Mouse (Mus musculus): ENCODE data around the gene Gm10318.

Gene Gm10318

DNA sequence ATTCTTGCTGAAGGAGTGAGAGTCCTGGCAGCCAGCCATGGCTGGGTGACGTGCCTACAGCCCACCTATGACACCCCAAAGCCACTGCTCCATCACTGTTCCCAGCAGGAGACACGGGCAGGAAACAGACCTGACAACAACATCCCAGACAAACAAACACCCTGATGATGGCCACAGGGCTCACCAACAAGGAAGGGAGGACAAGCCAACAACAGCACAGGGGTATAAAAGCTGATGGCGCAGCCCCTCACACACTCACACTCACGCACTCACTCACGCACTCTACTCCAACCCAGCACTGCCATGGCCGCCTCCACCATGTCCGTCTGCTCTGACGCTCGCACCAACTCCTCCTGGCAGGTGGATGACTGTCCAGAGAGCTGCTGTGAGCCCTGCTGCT lies at the start of gene Gm10318:
Gene Gm10318 (plus strand): TSS at position 301 of the 400 bp plus-strand sequence.
- in situ Hi-C loops (cut with MboI; ENCODE audit: low sequenced_read_pairs), result no loop called here

DNA sequence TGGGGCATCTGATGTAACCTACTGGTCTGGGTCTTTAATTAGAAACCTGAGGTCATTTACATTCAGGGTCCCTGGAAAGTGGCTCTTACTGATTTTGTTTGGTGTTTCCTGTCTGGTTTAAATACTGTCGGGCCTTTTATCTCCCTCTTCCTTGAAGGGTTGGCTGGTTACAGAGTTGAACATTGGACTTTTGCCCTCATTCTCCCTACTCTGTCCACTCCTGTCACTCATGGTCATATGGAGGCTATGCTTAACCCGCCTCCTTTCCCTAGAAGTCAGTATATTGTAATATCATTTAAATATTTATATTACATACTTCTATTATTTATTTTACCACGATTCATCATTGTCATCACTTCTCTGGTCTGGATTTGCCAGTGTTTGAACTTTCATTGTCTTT lies 48.6 kb upstream of the Gm10318 start:
- in situ Hi-C loops (cut with MboI; ENCODE audit: low sequenced_read_pairs), result no loop called here

DNA sequence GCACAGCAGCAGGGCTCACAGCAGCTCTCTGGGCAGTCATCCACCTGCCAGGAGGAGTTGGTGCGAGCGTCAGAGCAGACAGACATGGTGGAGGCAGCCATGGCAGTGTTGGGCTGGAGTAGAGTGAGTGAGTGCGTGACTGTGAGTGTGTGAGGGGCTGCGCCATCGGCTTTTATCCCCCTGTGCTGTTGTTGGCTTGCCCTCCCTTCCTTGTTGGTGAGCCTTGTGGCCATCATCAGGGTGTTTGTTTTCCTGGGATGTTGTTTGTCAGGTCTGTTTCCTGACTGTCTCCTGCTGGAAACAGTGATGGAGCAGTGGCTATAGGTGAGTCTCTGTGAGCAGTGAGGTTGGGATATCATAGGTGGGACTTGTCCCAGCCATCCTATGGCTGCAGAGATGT lies 40.9 kb upstream of the Gm10318 start, which contains the start of gene Gm9507:
Gene Gm9507 (minus strand): TSS at position 101 of the 400 bp plus-strand sequence.
- in situ Hi-C loops (cut with MboI; ENCODE audit: low sequenced_read_pairs), result no loop called here

DNA sequence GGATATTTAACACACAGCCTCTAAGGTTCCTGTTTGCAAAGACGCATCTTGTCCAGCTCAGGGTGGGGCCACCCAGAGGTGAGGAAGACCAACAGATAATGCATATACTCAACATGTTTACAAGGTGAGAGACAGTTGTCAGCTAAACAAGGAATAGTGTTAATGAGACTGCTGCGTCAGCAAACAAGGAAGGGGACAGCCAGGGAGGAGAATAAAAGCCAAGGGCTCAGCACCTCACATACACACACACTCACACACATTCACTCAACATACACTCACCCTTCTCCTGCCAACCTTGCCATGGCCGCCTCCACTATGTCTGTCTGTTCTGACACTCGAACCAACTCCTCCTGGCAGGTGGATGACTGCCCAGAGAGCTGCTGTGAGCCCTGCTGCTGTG lies 38.3 kb upstream of the Gm10318 start, which contains the start of gene Gm2696:
Gene Gm2696 (plus strand): TSS at position 301 of the 400 bp plus-strand sequence.
- in situ Hi-C loops (cut with MboI; ENCODE audit: low sequenced_read_pairs), result no loop called here

DNA sequence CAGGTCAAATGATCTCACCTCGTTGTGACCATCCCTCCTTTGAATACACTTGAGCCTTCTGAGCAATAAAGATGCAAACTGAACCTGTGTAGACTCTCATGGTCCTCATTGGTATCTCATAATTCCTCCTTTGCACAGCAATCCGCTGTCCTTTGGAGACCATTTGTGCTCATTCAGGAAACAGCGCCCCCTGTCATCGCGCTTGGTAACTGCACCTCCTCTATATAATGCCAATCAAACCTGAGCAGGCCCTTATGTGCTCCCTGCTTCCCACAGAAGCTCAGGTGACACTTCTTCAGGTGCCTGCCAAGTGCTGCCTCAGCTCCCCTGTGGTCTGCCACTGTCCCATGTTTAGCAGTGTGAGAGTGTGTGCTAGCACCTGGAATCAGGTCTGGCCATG lies 37.1 kb upstream of the Gm10318 start:
- in situ Hi-C loops (cut with MboI; ENCODE audit: low sequenced_read_pairs), result no loop called here

DNA sequence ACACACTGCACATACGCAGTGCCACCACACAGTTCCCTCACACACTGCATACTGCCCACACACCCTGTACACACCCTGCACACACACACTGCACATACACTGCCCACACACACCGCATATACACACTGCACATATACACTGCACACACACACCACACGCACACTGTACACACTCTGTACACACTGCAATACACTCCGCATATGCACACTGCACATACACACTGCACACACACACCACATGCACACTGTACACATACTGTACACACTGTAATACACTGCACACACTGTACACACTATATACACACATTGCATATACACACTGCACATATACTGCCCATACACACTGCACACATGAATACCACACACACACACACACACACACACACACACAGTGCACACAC lies 34.1 kb upstream of the Gm10318 start:
- in situ Hi-C loops (cut with MboI; ENCODE audit: low sequenced_read_pairs), result no loop called here

DNA sequence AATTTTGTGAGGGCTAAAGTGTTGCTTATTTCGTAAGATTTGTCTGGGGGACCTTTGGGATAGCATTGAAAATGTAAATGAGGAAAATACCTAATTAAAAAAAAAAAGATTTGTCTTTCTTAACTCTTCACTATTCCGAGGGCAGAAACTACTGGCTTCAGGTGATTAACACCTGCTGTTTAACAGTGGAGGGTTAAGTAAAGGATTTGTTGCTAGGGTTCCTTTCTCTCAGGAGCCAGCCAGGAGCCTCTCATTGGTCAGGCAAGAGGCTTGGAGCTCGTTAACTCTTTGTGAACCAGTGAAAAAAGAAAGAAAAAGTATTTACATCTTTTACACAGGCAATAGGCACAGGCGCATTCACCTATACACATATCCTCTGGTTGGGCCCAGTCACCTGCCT lies 33.5 kb upstream of the Gm10318 start:
- in situ Hi-C loops (cut with MboI; ENCODE audit: low sequenced_read_pairs), result no loop called here

DNA sequence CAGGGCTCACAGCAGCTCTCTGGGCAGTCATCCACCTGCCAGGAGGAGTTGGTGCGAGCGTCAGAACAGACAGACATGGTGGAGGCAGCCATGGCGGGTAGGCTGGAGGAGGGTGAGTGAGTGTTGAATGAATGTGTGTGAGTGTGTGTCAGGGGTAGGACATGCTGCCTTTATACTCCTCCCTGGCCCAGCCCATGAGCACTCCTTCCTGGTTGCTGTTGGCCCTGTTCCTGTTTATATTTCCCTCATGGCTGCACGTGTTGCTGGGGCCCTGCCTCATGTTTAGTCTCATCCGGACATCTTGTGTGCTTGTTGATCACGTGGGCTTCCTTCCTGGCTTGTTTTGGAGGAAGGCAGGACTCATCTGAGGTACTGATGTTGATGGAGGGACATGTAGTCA lies 25.7 kb upstream of the Gm10318 start, which contains the start of gene Krtap10-4:
Gene Krtap10-4 (minus strand): TSS at position 145 of the 400 bp plus-strand sequence.
- in situ Hi-C loops (cut with MboI; ENCODE audit: low sequenced_read_pairs), result no loop called here

DNA sequence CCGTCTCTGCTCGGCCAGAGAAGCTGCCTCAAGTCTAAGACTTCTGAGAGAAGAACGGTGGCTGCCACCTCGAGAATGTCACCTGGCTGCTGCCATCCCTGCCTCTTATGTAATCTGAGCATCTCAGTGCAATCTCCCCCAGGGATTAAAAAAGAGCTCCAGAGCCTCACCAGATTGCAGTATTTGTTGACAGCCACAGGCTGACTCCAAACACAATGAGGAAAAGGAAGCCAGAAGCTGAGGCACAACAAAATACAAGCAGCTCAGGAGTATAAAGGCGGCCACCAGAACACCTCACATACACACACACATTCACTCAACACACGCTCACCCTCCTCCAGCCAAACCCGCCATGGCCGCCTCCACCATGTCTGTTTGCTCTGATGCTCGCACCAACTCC lies 17.0 kb upstream of the Gm10318 start, which contains the start of gene Krtap10-10:
Gene Krtap10-10 (plus strand): TSS at position 301 of the 400 bp plus-strand sequence.
- in situ Hi-C loops (cut with MboI; ENCODE audit: low sequenced_read_pairs), result no loop called here

DNA sequence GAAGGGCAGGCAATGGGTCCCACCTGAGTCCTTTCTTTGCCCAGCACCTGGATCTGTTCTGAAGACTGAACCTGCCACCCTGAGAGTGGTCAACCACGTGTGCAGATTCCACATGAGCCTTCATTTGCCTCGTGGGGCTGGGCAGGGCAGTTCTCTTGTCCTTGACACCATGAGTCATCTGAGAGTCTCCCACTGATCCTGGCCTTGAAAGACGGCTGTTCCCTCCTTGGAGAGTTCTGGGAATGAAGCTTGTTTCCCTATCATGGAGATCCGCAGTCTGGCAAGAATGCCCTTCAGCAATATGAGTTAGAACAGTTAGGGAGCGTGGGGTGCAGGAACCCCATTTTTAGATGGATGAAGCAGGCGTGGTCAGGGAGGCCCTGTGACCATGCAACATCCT lies 13.7 kb upstream of the Gm10318 start:
- in situ Hi-C loops (cut with MboI; ENCODE audit: low sequenced_read_pairs), result no loop called here

DNA sequence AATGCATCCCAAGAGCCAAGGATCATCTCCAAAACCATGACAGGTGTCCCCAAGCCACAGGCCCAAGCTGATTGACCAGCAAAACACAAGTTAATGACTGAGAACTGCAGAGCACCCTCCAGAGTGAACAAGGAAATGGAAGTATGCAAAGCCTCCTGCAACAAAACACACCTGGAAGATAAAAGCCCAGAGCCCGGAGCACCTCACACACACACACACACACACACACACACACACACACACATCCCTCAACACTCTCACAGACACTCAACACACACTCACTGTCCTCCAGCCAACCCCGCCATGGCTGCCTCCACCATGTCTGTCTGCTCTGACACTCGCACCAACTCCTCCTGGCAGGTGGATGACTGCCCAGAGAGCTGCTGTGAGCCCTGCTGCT lies 6.2 kb upstream of the Gm10318 start, which contains the start of gene Gm36176:
Gene Gm36176 (plus strand): TSS at position 301 of the 400 bp plus-strand sequence.
- in situ Hi-C loops (cut with MboI; ENCODE audit: low sequenced_read_pairs), result no loop called here

DNA sequence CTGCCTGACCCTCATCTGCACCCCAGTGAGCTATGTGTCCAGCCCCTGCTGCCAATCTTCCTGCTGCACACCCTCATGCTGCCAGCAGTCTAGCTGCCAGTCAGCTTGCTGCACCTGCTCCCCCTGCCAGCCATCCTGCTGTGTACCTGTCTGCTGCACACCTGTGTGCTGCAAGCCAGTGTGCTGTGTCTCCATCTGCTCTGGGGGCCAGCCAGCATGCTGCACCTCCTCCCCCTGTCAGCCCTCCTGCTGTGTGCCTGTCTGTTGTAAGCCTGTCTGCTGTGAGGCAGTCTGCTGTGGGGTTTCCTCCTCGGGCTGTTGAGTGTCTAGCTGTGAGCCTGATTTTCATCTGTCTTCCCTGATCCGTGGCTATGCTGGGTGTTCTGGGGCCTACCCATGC lies 5.7 kb upstream of the Gm10318 start:
- in situ Hi-C loops (cut with MboI; ENCODE audit: low sequenced_read_pairs), result no loop called here

DNA sequence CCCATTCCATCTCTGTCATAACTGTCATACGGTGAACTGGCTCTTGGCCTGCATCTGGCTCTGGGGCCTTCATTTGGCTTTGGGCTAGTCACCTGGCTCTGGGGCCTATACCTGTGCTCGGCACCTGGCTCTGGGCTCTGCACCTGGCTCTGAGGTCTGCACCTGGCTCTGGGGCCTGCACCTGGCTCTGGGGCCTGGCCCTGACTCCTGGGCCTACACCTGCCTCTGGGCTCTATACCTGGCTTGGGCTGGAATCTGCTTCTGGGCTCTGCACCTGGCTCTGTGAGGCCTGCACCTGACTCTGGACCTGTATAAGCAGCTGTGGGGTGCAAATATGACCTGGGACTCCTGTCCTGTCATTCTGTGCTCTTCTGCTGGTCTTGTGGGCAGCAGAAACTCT lies 5.1 kb upstream of the Gm10318 start:
- in situ Hi-C loops (cut with MboI; ENCODE audit: low sequenced_read_pairs), result no loop called here

DNA sequence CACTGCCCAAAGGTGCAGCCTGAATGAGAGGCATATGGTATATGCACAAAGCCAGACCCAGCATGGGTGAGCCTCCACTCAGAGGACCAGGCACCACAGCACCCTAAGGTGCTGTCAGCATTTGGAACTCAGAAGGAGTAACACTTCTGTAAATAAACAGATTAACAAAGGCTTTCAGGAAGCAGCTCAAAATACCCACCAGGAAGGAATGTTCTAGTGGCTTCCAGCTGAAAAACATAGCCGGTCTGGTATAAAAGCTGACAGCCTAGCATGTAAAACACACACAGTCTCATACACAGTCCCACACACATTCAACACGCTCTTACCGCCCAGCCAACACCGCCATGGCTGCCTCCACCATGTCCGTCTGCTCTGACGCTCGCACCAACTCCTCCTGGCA lies 9.0 kb downstream of the Gm10318 start, which contains the start of gene Gm3285:
Gene Gm3285 (plus strand): TSS at position 301 of the 400 bp plus-strand sequence.
- in situ Hi-C loops (cut with MboI; ENCODE audit: low sequenced_read_pairs), result no loop called here

DNA sequence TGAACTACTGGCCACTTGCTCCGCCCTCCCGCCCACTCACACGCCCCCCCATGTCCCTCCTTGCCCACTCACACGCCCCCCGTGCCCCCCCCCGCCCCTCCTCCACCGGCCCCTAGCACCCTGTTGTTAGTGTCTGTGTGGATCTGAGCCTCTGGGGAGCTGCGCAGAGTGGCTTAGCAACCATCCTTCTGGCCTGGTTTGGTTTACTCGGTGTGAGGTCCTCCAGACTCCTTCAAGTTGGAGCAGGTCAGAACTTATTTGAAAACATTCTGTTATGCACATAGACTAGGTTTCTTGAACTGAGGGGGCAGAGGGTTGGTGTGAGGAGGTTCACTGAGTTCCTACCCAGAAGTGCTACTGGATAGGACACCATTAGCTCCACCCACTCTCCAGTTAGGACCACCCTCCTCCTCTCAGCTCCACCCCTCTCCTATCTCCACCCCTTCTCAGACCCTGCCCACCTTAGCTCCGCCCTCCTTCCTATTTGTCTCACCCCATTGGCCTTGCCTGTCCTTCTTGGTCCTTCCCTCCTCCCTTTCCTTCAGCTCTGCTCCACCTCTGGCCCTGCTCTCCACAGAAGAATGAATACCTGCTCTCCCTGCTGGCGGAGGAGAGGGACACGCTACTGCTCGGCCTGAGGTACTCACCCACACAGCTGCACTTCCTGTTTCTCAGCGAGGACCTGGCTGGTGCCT lies 11.6 kb downstream of the Gm10318 start:
- in situ Hi-C loops (cut with MboI; ENCODE audit: low sequenced_read_pairs), result no loop called here

DNA sequence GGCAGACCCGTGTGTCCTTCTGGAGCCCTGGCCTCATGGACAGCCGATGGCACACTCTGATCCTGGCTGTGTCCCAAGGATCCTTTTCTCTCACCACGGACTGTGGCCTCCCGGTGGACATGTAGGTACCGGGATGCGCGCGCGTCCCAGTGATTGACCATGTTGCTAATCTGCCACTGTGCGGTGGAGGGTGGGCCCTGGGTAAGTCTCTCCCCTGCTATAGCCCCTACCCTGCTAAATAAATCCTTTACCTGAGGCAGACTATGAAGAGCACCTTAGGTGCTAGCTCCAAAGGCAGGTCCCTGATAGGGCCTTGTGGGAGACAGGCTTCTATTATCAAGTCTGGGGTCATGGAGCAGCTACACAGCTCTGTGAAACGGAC lies 12.1 kb downstream of the Gm10318 start:
- in situ Hi-C loops (cut with MboI; ENCODE audit: low sequenced_read_pairs), result no loop called here

DNA sequence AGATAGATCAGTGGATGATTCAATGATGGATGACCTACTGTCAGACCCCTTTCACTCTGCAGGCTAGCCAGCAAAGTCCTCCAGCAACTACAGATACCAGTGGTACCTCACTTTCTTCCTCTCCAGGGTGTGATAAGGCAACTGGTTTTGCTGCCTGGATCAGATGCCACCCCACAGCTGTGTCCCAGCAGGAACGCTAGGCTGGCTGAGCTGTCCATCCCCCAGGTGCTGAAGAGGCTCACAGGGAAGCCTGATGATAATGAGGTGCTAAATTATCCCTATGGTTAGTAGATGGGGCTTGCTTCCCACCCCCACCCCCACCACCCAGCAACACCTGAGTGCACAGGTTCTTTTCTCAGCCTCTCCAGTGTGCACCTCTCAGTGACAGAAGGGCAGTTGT lies 14.9 kb downstream of the Gm10318 start:
- in situ Hi-C loops (cut with MboI; ENCODE audit: low sequenced_read_pairs), result no loop called here

DNA sequence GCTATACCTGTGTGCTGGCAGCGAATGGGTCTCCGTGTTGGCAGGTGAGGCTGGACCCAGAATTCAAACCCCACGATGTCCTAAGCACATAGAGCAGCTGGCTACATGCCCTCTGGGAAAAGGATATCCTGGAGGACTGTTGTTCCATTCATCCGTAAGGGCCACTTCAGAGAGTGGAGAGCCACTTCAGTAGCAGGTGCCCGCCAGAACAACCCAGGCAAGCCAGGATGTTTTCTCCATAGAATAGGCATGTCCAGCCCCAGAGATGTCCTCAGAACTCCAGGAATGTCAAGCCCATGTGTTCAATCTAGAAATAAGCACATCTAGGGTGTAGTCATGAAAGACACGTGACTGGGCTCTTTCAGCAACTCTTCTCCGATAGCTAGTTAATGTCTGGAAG lies 17.0 kb downstream of the Gm10318 start:
- in situ Hi-C loops (cut with MboI; ENCODE audit: low sequenced_read_pairs), result no loop called here

DNA sequence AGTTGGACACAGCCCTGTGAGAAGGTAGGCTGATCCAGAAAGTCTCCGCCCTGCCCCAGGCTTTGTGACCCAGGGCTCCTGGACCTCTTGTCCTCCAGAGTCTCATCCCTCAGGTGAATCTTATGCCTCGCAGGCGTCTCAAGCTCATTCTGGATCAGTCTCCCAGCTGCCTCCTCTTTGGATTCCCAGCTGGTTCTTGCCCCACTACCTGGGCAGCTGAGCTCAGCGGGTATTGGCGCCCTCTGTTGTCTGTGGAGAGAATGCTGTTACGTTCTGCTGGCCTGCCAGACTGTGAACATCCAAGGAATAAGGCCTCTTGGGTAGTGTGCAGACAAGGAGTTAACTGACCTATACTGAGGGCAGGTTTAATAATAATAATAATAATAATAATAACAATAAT lies 26.3 kb downstream of the Gm10318 start:
- in situ Hi-C loops (cut with MboI; ENCODE audit: low sequenced_read_pairs), result no loop called here

DNA sequence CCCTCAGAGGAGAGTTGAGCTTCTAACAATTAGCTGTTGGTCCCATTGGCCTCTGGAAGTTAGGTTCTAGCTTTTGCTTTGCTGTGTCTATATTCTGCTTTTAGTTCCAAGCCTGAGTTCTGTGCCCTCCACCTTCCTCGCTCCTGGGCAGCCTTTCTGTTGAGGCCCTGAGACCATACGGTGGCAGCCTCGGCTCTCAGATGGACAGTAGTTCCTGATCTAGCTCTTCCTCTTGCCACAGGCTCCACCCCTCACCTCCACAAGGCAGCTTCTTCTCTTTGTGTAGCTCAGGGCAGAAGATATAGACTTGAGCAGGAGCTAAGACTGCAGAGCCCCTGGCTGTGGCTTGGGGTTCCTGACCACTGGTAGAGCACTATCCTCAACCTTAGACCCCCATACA lies 27.6 kb downstream of the Gm10318 start:
- in situ Hi-C loops (cut with MboI; ENCODE audit: low sequenced_read_pairs), result no loop called here

DNA sequence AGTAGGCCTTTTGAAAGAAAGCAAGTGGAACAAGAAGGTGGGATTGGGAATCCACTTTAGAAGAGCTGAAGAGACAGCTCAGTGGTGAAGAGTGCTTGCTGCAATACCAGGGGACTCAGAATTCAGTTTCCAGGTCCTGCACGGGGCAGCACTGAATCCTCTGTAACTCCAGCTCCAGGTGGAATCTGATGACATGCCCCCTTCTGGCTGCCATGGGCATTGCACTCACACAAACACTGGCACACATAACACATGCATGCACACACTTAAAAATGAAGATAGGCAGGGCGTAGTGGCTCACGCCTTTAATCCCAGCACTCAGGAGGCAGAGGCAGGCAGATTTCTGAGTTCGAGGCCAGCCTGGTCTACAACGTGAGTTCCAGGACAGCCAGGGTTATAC lies 29.9 kb downstream of the Gm10318 start:
- in situ Hi-C loops (cut with MboI; ENCODE audit: low sequenced_read_pairs), result no loop called here

DNA sequence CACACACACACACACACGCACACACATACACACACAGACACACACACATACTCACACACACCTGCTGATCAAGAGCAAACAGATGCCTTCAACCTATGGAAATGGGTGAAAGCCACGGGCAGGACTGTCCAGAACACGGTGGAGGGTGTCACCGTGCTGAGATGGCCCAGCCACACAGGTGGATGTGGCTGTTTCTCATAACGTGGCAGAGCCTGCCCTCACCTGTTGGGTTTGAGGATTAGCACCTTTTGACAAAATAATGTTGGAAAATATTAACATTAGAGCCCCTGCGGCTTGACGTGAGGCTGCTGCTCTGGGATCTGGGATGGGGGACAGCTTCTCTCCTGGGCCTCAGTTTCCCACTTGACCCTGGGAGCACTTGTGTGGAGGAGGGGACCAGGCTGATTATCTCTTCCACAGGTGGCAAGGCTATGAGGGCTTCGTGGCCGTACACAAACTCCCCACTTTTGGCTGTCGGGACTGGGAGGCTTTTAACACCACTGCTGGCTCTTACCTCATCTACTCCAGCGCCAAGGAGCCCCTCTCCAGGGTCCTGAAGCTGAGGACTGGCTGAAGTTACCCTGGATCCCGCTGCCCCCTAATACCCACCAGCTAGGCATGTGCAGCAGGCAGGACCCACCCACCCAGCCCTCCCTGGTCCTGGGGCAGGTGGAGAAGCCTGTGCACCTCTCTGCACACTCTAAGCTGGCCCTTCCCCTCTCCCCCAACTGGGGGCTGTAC lies 33.5 kb downstream of the Gm10318 start:
- in situ Hi-C loops (cut with MboI; ENCODE audit: low sequenced_read_pairs), result no loop called here

Data from CH12F3 (cell line).